Mouse (Mus musculus): ENCODE results near the gene Rsrc1. TPM values are rescaled to one million over a fixed set of nuclear protein-coding genes. Genes with fewer than 3 reads are reported as not detected.

The Rsrc1 gene
- polyA plus RNA-seq, 2 experiments: 3.1 to 8.7 TPM

- DNase-seq (ENCODE audit: low read depth in 3 of 3, low spot score in 3 of 3): no peak
- Histone ChIP-seq H3K4me3 (ENCODE audit: insufficient read depth in 1 of 2, low read depth in 2 of 2, low read length in 2 of 2) (no peak overlapping the region), H3K36me3 (replicated peaks; ENCODE audit: control insufficient read depth, insufficient read depth, low read depth) (no peaks in the 10 kb centered on the region), H3K9me3 (ENCODE audit: control insufficient read depth, low read length) (no peaks in the 10 kb centered on the region), H3K4me1 (replicated peaks; ENCODE audit: control insufficient read depth in 2 of 2, insufficient read depth in 2 of 2, low read length in 1 of 2) (no peaks in the 10 kb centered on the region), H3K4me2 (ENCODE audit: low read depth) (no peak overlapping the region), H3K9ac (replicated peaks) (no peak overlapping the region), H3K27me3 (ENCODE audit: control insufficient read depth, insufficient read depth, low read length) (no peaks in the 10 kb centered on the region), H3K27ac (no peak overlapping the region)
- WGBS (ENCODE audit: insufficient replicate concordance): 54% methylated on average over 2 of the region's 2 CpGs
- ATAC-seq (ENCODE audit: insufficient read depth): no peak
- TF ChIP-seq CTCF (IDR thresholded peaks at IDR 0.05; ENCODE audit: low read depth) (no peak), EP300 (IDR thresholded peaks at IDR 0.05; ENCODE audit: low read depth) (no peak)
Measured at GRCm38 (mm10) chr3:67346674-67347073, 365.5 kb downstream of the Rsrc1 start.

- Histone ChIP-seq H3K9ac (replicated peaks) (no peak overlapping the region), H3K4me3 (ENCODE audit: insufficient read depth in 1 of 2, low read depth in 2 of 2, low read length in 2 of 2) (no peak overlapping the region), H3K27me3 (ENCODE audit: control insufficient read depth, insufficient read depth, low read length) (no peaks in the 10 kb centered on the region), H3K36me3 (replicated peaks; ENCODE audit: control insufficient read depth, insufficient read depth, low read depth) (no peaks in the 10 kb centered on the region), H3K9me3 (ENCODE audit: control insufficient read depth, low read length) (no peaks in the 10 kb centered on the region), H3K27ac (no peak overlapping the region), H3K4me2 (ENCODE audit: low read depth) (no peak overlapping the region), H3K4me1 (replicated peaks; ENCODE audit: control insufficient read depth in 2 of 2, insufficient read depth in 2 of 2, low read length in 1 of 2) (no peaks in the 10 kb centered on the region)
- DNase-seq (ENCODE audit: low read depth in 3 of 3, low spot score in 3 of 3): no peak
- ATAC-seq (ENCODE audit: insufficient read depth): no peak
- WGBS (ENCODE audit: insufficient replicate concordance): 70% methylated on average over 12 of the region's 12 CpGs
- TF ChIP-seq EP300 (IDR thresholded peaks at IDR 0.05; ENCODE audit: low read depth) (no peak), CTCF (IDR thresholded peaks at IDR 0.05; ENCODE audit: low read depth) (no peak)
Measured at GRCm38 (mm10) chr3:67351406-67352127, 370.4 kb downstream of the Rsrc1 start.

- no peaks in the 10 kb centered on the region for H3K4me1 ChIP-seq (replicated peaks; ENCODE audit: control insufficient read depth in 2 of 2, insufficient read depth in 2 of 2, low read length in 1 of 2)
- H3K27me3 ChIP-seq (ENCODE audit: control insufficient read depth, insufficient read depth, low read length): no peaks in the 10 kb centered on the region
- H3K9ac ChIP-seq (replicated peaks): no peak overlapping the region
- peak; percentile 16 to 28 (median 26) for DNase-seq (ENCODE audit: low read depth in 3 of 3, low spot score in 3 of 3)
- TF ChIP-seq CTCF (IDR thresholded peaks at IDR 0.05; ENCODE audit: low read depth) (peak; percentile 81), EP300 (IDR thresholded peaks at IDR 0.05; ENCODE audit: low read depth) (no peak)
- H3K9me3 ChIP-seq (ENCODE audit: control insufficient read depth, low read length): no peaks in the 10 kb centered on the region
- no peak overlapping the region for H3K4me3 ChIP-seq (ENCODE audit: insufficient read depth in 1 of 2, low read depth in 2 of 2, low read length in 2 of 2)
- H3K36me3 ChIP-seq (replicated peaks; ENCODE audit: control insufficient read depth, insufficient read depth, low read depth): no peaks in the 10 kb centered on the region
- WGBS (ENCODE audit: insufficient replicate concordance): 17% methylated on average over 1 of the region's 5 CpGs
- ATAC-seq (ENCODE audit: insufficient read depth): no peak
- no peak overlapping the region for H3K27ac ChIP-seq
- H3K4me2 ChIP-seq (ENCODE audit: low read depth): no peak overlapping the region
Measured at GRCm38 (mm10) chr3:67352128-67352762, 371.1 kb downstream of the Rsrc1 start.

GRCm38 (mm10) chr3:67352763-67353149 is 371.6 kb downstream of the Rsrc1 start:
- H3K9me3 ChIP-seq (ENCODE audit: control insufficient read depth, low read length): no peaks in the 10 kb centered on the region
- TF ChIP-seq EP300 (IDR thresholded peaks at IDR 0.05; ENCODE audit: low read depth) (no peak), CTCF (IDR thresholded peaks at IDR 0.05; ENCODE audit: low read depth) (no peak)
- H3K27ac ChIP-seq: no peak overlapping the region
- H3K4me3 ChIP-seq (ENCODE audit: insufficient read depth in 1 of 2, low read depth in 2 of 2, low read length in 2 of 2): no peak overlapping the region
- 58% methylated on average over 3 of the region's 3 CpGs for WGBS (ENCODE audit: insufficient replicate concordance)
- DNase-seq (ENCODE audit: low read depth in 3 of 3, low spot score in 3 of 3) (no peak), ATAC-seq (ENCODE audit: insufficient read depth) (no peak)
- no peaks in the 10 kb centered on the region for H3K36me3 ChIP-seq (replicated peaks; ENCODE audit: control insufficient read depth, insufficient read depth, low read depth)
- no peak overlapping the region for H3K9ac ChIP-seq (replicated peaks)
- H3K27me3 ChIP-seq (ENCODE audit: control insufficient read depth, insufficient read depth, low read length): no peaks in the 10 kb centered on the region
- H3K4me1 ChIP-seq (replicated peaks; ENCODE audit: control insufficient read depth in 2 of 2, insufficient read depth in 2 of 2, low read length in 1 of 2): no peaks in the 10 kb centered on the region
- H3K4me2 ChIP-seq (ENCODE audit: low read depth): no peak overlapping the region

- no peak for DNase-seq (ENCODE audit: low read depth in 3 of 3, low spot score in 3 of 3)
- Histone ChIP-seq H3K4me3 (ENCODE audit: insufficient read depth in 1 of 2, low read depth in 2 of 2, low read length in 2 of 2) (no peak overlapping the region), H3K4me2 (ENCODE audit: low read depth) (no peak overlapping the region), H3K9ac (replicated peaks) (no peak overlapping the region), H3K9me3 (ENCODE audit: control insufficient read depth, low read length) (no peaks in the 10 kb centered on the region), H3K27ac (no peak overlapping the region), H3K4me1 (replicated peaks; ENCODE audit: control insufficient read depth in 2 of 2, insufficient read depth in 2 of 2, low read length in 1 of 2) (no peaks in the 10 kb centered on the region), H3K36me3 (replicated peaks; ENCODE audit: control insufficient read depth, insufficient read depth, low read depth) (no peaks in the 10 kb centered on the region), H3K27me3 (ENCODE audit: control insufficient read depth, insufficient read depth, low read length) (no peaks in the 10 kb centered on the region)
- 75% methylated on average over 7 of the region's 7 CpGs for WGBS (ENCODE audit: insufficient replicate concordance)
- TF ChIP-seq EP300 (IDR thresholded peaks at IDR 0.05; ENCODE audit: low read depth) (no peak), CTCF (IDR thresholded peaks at IDR 0.05; ENCODE audit: low read depth) (no peak)
- no peak for ATAC-seq (ENCODE audit: insufficient read depth)
Measured at GRCm38 (mm10) chr3:67358376-67358775, 377.2 kb downstream of the Rsrc1 start.

Data from liver, embryonic 14.5 days (tissue).